In genomic region chr15:18975041-18975440, GRCm38 (mm10) we compare ENCODE assay signal across 22 mouse cellular contexts.
DNase-seq lines count a peak whose midpoint lies in the region; ATAC-seq lines count a peak whose summit lies in the region.
"Had no signal": no experiment of that assay in that cellular context is flagged by ENCODE, and none has a peak within 500 bp of the region (broad histone marks: within the 10 kb centered on the region; RNA-seq: fewer than 3 reads in every experiment).

No protein-coding gene starts in this region.

- H3K4me1 ChIP-seq in forebrain, embryonic 16.5 days (replicated peaks; ENCODE audit: control insufficient read depth, insufficient read depth, low read length) = 0 out of 2 replicates have a peak, but pooled peaks cover 3% of the 10 kb centered on the region
- no peaks in the 10 kb centered on the region for H3K4me1 ChIP-seq in forebrain, embryonic 11.5 days (replicated peaks; ENCODE audit: control insufficient read depth, insufficient read depth, low read length)
- H3K4me1 ChIP-seq in hindbrain, embryonic 16.5 days (ENCODE audit: control insufficient read depth, insufficient read depth, low read depth, low read length) = no peaks in the 10 kb centered on the region
- 0 out of 2 replicates have a peak, but pooled peaks cover 3% of the 10 kb centered on the region for H3K4me1 ChIP-seq in hindbrain, embryonic 13.5 days (replicated peaks)
- no peaks in the 10 kb centered on the region for H3K4me1 ChIP-seq in midbrain, embryonic 14.5 days (ENCODE audit: control insufficient read depth, insufficient read depth, low read length)
- H3K4me1 ChIP-seq in midbrain, embryonic 16.5 days (ENCODE audit: control insufficient read depth, insufficient read depth, low read length) = no peaks in the 10 kb centered on the region
- H3K4me1 ChIP-seq: embryonic facial prominence, embryonic 13.5 days; forebrain, embryonic 15.5 days; heart, embryonic 13.5 days; hindbrain, embryonic 12.5 days had no signal

- ATAC-seq in forebrain, embryonic 16.5 days = 0 out of 2 replicates have a peak, but pooled peaks have one; percentile 28
- ATAC-seq in forebrain, embryonic 11.5 days (replicated peaks; ENCODE audit: low FRiP score) = no peak
- ATAC-seq in hindbrain, embryonic 16.5 days = peak; percentile 72
- ATAC-seq in hindbrain, embryonic 13.5 days (ENCODE audit: low FRiP score) = no peak
- no peak for ATAC-seq in midbrain, embryonic 14.5 days (ENCODE audit: low FRiP score, low TSS enrichment)
- no peak for ATAC-seq in midbrain, embryonic 16.5 days
- ATAC-seq: CD4-positive, CD25-positive, alpha-beta regulatory T cell, adult 4 months; forebrain, embryonic 15.5 days had no signal

- no peaks in the 10 kb centered on the region for H3K9me3 ChIP-seq in forebrain, embryonic 16.5 days (ENCODE audit: control insufficient read depth, low read length)
- no peaks in the 10 kb centered on the region for H3K9me3 ChIP-seq in forebrain, embryonic 11.5 days (ENCODE audit: control insufficient read depth, low read length)
- H3K9me3 ChIP-seq in hindbrain, embryonic 16.5 days (ENCODE audit: control insufficient read depth, low read length) = no peaks in the 10 kb centered on the region
- no peaks in the 10 kb centered on the region for H3K9me3 ChIP-seq in hindbrain, embryonic 13.5 days
- no peaks in the 10 kb centered on the region for H3K9me3 ChIP-seq in midbrain, embryonic 14.5 days (ENCODE audit: control insufficient read depth, low read length)
- H3K9me3 ChIP-seq in midbrain, embryonic 16.5 days (replicated peaks; ENCODE audit: control insufficient read depth, low read length, poor library complexity, severe bottlenecking) = no peaks in the 10 kb centered on the region
- H3K9me3 ChIP-seq: embryonic facial prominence, embryonic 13.5 days; forebrain, embryonic 15.5 days; G1E; heart, embryonic 13.5 days; hindbrain, embryonic 12.5 days had no signal

- no peak overlapping the region for H3K4me2 ChIP-seq in forebrain, embryonic 16.5 days (ENCODE audit: low read length)
- H3K4me2 ChIP-seq in forebrain, embryonic 11.5 days (ENCODE audit: low read depth, low read length, severe bottlenecking) = no peak overlapping the region
- no peak overlapping the region for H3K4me2 ChIP-seq in hindbrain, embryonic 16.5 days (ENCODE audit: low read length)
- H3K4me2 ChIP-seq in hindbrain, embryonic 13.5 days = no peak overlapping the region
- no peak overlapping the region for H3K4me2 ChIP-seq in midbrain, embryonic 14.5 days (ENCODE audit: low read length)
- no peak overlapping the region for H3K4me2 ChIP-seq in midbrain, embryonic 16.5 days (ENCODE audit: low read length)
- H3K4me2 ChIP-seq: embryonic facial prominence, embryonic 13.5 days; forebrain, embryonic 15.5 days; heart, embryonic 13.5 days; hindbrain, embryonic 12.5 days had no signal

- no peak overlapping the region for H3K27ac ChIP-seq in forebrain, embryonic 16.5 days (ENCODE audit: low read length)
- no peak overlapping the region for H3K27ac ChIP-seq in forebrain, embryonic 11.5 days (ENCODE audit: low read depth, low read length)
- H3K27ac ChIP-seq in hindbrain, embryonic 16.5 days (ENCODE audit: low read depth, low read length) = no peak overlapping the region
- H3K27ac ChIP-seq in hindbrain, embryonic 13.5 days = no peak overlapping the region
- no peak overlapping the region for H3K27ac ChIP-seq in midbrain, embryonic 14.5 days (replicated peaks; ENCODE audit: low read depth, low read length)
- no peak overlapping the region for H3K27ac ChIP-seq in midbrain, embryonic 16.5 days (ENCODE audit: low read length)
- H3K27ac ChIP-seq: embryonic facial prominence, embryonic 13.5 days; forebrain, embryonic 15.5 days; heart, embryonic 13.5 days; hindbrain, embryonic 12.5 days had no signal

- H3K9ac ChIP-seq in forebrain, embryonic 16.5 days (replicated peaks; ENCODE audit: low read depth, low read length) = no peak overlapping the region
- no peak overlapping the region for H3K9ac ChIP-seq in forebrain, embryonic 11.5 days (ENCODE audit: low read length)
- no peak overlapping the region for H3K9ac ChIP-seq in hindbrain, embryonic 16.5 days (ENCODE audit: low read depth, low read length)
- no peak overlapping the region for H3K9ac ChIP-seq in hindbrain, embryonic 13.5 days
- H3K9ac ChIP-seq in midbrain, embryonic 14.5 days (replicated peaks; ENCODE audit: low read length) = no peak overlapping the region
- no peak overlapping the region for H3K9ac ChIP-seq in midbrain, embryonic 16.5 days (ENCODE audit: low read depth, low read length)
- H3K9ac ChIP-seq: embryonic facial prominence, embryonic 13.5 days; forebrain, embryonic 15.5 days; heart, embryonic 13.5 days; hindbrain, embryonic 12.5 days had no signal

- DNase-seq in forebrain, embryonic 11.5 days (ENCODE audit: low spot score) = no peak
- peak; percentile 22 for DNase-seq in midbrain, embryonic 14.5 days
- no peak for DNase-seq in T-cell, adult 2 months (ENCODE audit: low spot score)
- DNase-seq: adrenal gland, postnatal 10 days; B cell, adult 2 months; cerebellum, adult 18-20 months; cerebellum, adult 9-11 months; cerebellum, postnatal 36 days; gastrocnemius, postnatal 36 days; heart, adult 11 months; heart, postnatal 36 days; kidney, adult 11 months had no signal

- WGBS in forebrain, embryonic 16.5 days = 55% methylated on average over 5 of the region's 5 CpGs
- 69% methylated on average over 5 of the region's 5 CpGs for WGBS in forebrain, embryonic 11.5 days
- WGBS in hindbrain, embryonic 16.5 days = 55% methylated on average over 5 of the region's 5 CpGs
- WGBS in hindbrain, embryonic 13.5 days = 59% methylated on average over 5 of the region's 5 CpGs
- 64% methylated on average over 5 of the region's 5 CpGs for whole genome bisulfite sequencing in midbrain, embryonic 14.5 days
- 56% methylated on average over 5 of the region's 5 CpGs for WGBS in midbrain, embryonic 16.5 days

- H3K27me3 ChIP-seq in forebrain, embryonic 16.5 days (replicated peaks; ENCODE audit: control insufficient read depth, insufficient read depth, low read length) = no peaks in the 10 kb centered on the region
- H3K27me3 ChIP-seq in forebrain, embryonic 11.5 days (ENCODE audit: control insufficient read depth, insufficient read depth, low read length) = no peaks in the 10 kb centered on the region
- H3K27me3 ChIP-seq in hindbrain, embryonic 16.5 days (replicated peaks; ENCODE audit: control insufficient read depth, insufficient read depth, low read length) = no peaks in the 10 kb centered on the region
- H3K27me3 ChIP-seq in hindbrain, embryonic 13.5 days = no peaks in the 10 kb centered on the region
- no peaks in the 10 kb centered on the region for H3K27me3 ChIP-seq in midbrain, embryonic 14.5 days (ENCODE audit: control insufficient read depth, insufficient read depth, low read length)
- no peaks in the 10 kb centered on the region for H3K27me3 ChIP-seq in midbrain, embryonic 16.5 days (ENCODE audit: control insufficient read depth, insufficient read depth, low read depth, low read length)
- H3K27me3 ChIP-seq: embryonic facial prominence, embryonic 13.5 days; forebrain, embryonic 15.5 days; heart, embryonic 13.5 days; hindbrain, embryonic 12.5 days had no signal

- H3K36me3 ChIP-seq in forebrain, embryonic 16.5 days (ENCODE audit: control insufficient read depth, insufficient read depth) = no peaks in the 10 kb centered on the region
- no peaks in the 10 kb centered on the region for H3K36me3 ChIP-seq in forebrain, embryonic 11.5 days (ENCODE audit: control insufficient read depth, insufficient read depth, low read length)
- no peaks in the 10 kb centered on the region for H3K36me3 ChIP-seq in hindbrain, embryonic 16.5 days (ENCODE audit: control insufficient read depth, insufficient read depth, low read length)
- no peaks in the 10 kb centered on the region for H3K36me3 ChIP-seq in hindbrain, embryonic 13.5 days
- H3K36me3 ChIP-seq in midbrain, embryonic 14.5 days (ENCODE audit: control insufficient read depth, insufficient read depth, low read length) = no peaks in the 10 kb centered on the region
- no peaks in the 10 kb centered on the region for H3K36me3 ChIP-seq in midbrain, embryonic 16.5 days (ENCODE audit: control insufficient read depth, insufficient read depth, low read length)
- H3K36me3 ChIP-seq: embryonic facial prominence, embryonic 13.5 days; forebrain, embryonic 15.5 days; G1E; heart, embryonic 13.5 days; hindbrain, embryonic 12.5 days had no signal

- H3K4me3 ChIP-seq in forebrain, embryonic 16.5 days (replicated peaks; ENCODE audit: low read length) = no peak overlapping the region
- no peak overlapping the region for H3K4me3 ChIP-seq in forebrain, embryonic 11.5 days (ENCODE audit: low read depth, low read length)
- no peak overlapping the region for H3K4me3 ChIP-seq in hindbrain, embryonic 16.5 days (ENCODE audit: low read length)
- H3K4me3 ChIP-seq in hindbrain, embryonic 13.5 days = no peak overlapping the region
- H3K4me3 ChIP-seq in midbrain, embryonic 14.5 days (replicated peaks; ENCODE audit: low read depth, low read length) = no peak overlapping the region
- H3K4me3 ChIP-seq in midbrain, embryonic 16.5 days (ENCODE audit: low read depth, low read length) = no peak overlapping the region
- H3K4me3 ChIP-seq: embryonic facial prominence, embryonic 13.5 days; forebrain, embryonic 15.5 days; heart, embryonic 13.5 days; hindbrain, embryonic 12.5 days had no signal

Comparison
In these comparisons a context has a peak if more than half of its experiments do, and no peak if none do; other contexts are left out.
1. ATAC-seq: peak in forebrain, embryonic 16.5 days (single experiment) and hindbrain, embryonic 16.5 days (single experiment); none in forebrain, embryonic 11.5 days (single experiment), hindbrain, embryonic 13.5 days (single experiment), midbrain, embryonic 14.5 days (single experiment) and midbrain, embryonic 16.5 days (single experiment).